Mouse (Mus musculus): ENCODE measurements around the gene Pde4d. TPM values are rescaled to one million over a fixed set of nuclear protein-coding genes. Genes with fewer than 3 reads are reported as not detected.

Pde4d gene
- polyA plus RNA-seq, 1 experiment from 2014 or later, result 9.8 TPM

- H3K4me1 ChIP-seq, result peaks cover 8% of the 10 kb centered on the region; the same call in 1 of the 2 replicates
- WGBS, result 89% methylated on average over 10 of the region's 10 CpGs
- no peak overlapping the region for H3K4me3 ChIP-seq
- H3K36me3 ChIP-seq (replicated peaks), result no peaks in the 10 kb centered on the region
- DNase-seq (ENCODE audit: extremely low spot score, low spot score), result no peak
- H3K9me3 ChIP-seq, result no peaks in the 10 kb centered on the region; the same call in 1 of the 2 replicates
- H3K27ac ChIP-seq, result no peak overlapping the region
- no peaks in the 10 kb centered on the region for H3K27me3 ChIP-seq (ENCODE audit: poor library complexity, severe bottlenecking)
Measured at GRCm38 (mm10) chr13:109274869-109275268, 825.1 kb downstream of the Pde4d start.

GRCm38 (mm10) chr13:109277792-109278191 is 828.0 kb downstream of the Pde4d start:
- no peak overlapping the region for H3K27ac ChIP-seq
- no peaks in the 10 kb centered on the region; the same call in 1 of the 2 replicates for H3K9me3 ChIP-seq
- H3K4me1 ChIP-seq, result peaks cover 8% of the 10 kb centered on the region; the same call in 1 of the 2 replicates
- 68% methylated on average over 7 of the region's 7 CpGs for WGBS
- H3K4me3 ChIP-seq, result no peak overlapping the region
- no peaks in the 10 kb centered on the region for H3K27me3 ChIP-seq (ENCODE audit: poor library complexity, severe bottlenecking)
- no peaks in the 10 kb centered on the region for H3K36me3 ChIP-seq (replicated peaks)
- no peak for DNase-seq (ENCODE audit: extremely low spot score, low spot score)

DNA sequence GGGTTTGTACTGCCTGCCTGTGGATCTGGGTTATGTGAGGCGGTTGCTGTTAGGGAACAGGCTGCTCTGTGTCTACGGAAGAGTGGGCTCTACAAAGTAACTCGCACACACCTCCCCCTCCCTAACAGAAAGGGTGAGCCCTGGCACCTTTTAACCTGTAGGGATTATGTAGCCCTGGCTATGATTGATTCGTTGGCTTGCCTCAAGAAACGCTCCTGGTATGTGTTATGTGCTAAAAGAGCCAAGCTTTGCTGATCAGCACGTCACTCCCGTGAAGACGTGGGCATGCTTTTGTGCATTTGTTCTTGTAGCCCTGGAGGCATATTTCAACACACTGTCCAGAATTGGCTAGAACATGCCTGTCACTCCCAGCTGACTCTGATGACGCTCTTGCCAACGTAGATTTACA is 828.8 kb downstream of the Pde4d start:
- H3K4me1 ChIP-seq, result peaks cover 8% of the 10 kb centered on the region; the same call in 1 of the 2 replicates
- DNase-seq (ENCODE audit: extremely low spot score, low spot score), result no peak

GRCm38 (mm10) chr13:109279211-109279610 is 829.5 kb downstream of the Pde4d start:
- H3K36me3 ChIP-seq (replicated peaks), result no peaks in the 10 kb centered on the region
- H3K9me3 ChIP-seq, result no peaks in the 10 kb centered on the region; the same call in 1 of the 2 replicates
- peaks cover 8% of the 10 kb centered on the region; the same call in 1 of the 2 replicates for H3K4me1 ChIP-seq
- H3K27ac ChIP-seq, result no peak overlapping the region
- no peak for DNase-seq (ENCODE audit: extremely low spot score, low spot score)
- H3K27me3 ChIP-seq (ENCODE audit: poor library complexity, severe bottlenecking), result no peaks in the 10 kb centered on the region
- H3K4me3 ChIP-seq, result no peak overlapping the region
- WGBS, result 93% methylated on average over 6 of the region's 6 CpGs

More for the DNA sequence above, 828.8 kb downstream of the Pde4d start:
- WGBS, result 72% methylated on average over 10 of the region's 10 CpGs
- H3K36me3 ChIP-seq (replicated peaks), result no peaks in the 10 kb centered on the region
- H3K27ac ChIP-seq, result no peak overlapping the region
- no peak overlapping the region for H3K4me3 ChIP-seq
- H3K9me3 ChIP-seq, result no peaks in the 10 kb centered on the region; the same call in 1 of the 2 replicates
- H3K27me3 ChIP-seq (ENCODE audit: poor library complexity, severe bottlenecking), result no peaks in the 10 kb centered on the region

DNA sequence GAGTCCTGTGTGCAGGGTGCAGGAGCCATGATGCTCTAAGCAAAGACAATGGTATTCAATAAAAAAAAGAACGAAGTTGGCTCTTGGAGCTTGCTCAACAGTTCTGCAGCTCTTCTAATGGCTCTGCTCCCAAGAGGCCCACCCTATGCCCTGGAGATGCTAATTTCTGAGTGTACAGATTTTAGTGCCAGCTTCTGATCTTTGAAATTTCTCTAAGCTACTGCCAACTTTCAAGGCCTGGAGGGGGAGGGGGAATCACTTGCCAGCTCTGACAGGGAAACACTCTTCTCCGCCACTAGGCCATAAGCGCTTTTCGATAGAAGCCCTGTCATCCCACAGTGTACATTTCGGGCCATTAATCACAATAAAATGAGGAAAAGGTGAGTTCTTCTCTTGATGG is 830.7 kb downstream of the Pde4d start:
- Histone ChIP-seq H3K4me3 (no peak overlapping the region), H3K9me3 (no peaks in the 10 kb centered on the region), H3K36me3 (replicated peaks) (no peaks in the 10 kb centered on the region), H3K27ac (no peak overlapping the region), H3K4me1 (peaks cover 8% of the 10 kb centered on the region; the same call in 1 of the 2 replicates), H3K27me3 (ENCODE audit: poor library complexity, severe bottlenecking) (no peaks in the 10 kb centered on the region)
- no peak for DNase-seq (ENCODE audit: extremely low spot score, low spot score)
- 95% methylated on average over 5 of the region's 5 CpGs for WGBS

- H3K36me3 ChIP-seq (replicated peaks), result no peaks in the 10 kb centered on the region
- H3K4me1 ChIP-seq, result no peaks in the 10 kb centered on the region
- H3K9me3 ChIP-seq, result no peaks in the 10 kb centered on the region
- DNase-seq (ENCODE audit: extremely low spot score, low spot score), result no peak
- H3K27me3 ChIP-seq (ENCODE audit: poor library complexity, severe bottlenecking), result no peaks in the 10 kb centered on the region
- H3K4me3 ChIP-seq, result no peak overlapping the region
- 93% methylated on average over 6 of the region's 6 CpGs for WGBS
- no peak overlapping the region for H3K27ac ChIP-seq
Measured at GRCm38 (mm10) chr13:109287465-109287864, 837.7 kb downstream of the Pde4d start.

GRCm38 (mm10) chr13:109290922-109291321 is 841.2 kb downstream of the Pde4d start:
- Histone ChIP-seq H3K4me3 (no peak overlapping the region), H3K4me1 (peaks cover 6% of the 10 kb centered on the region), H3K9me3 (no peaks in the 10 kb centered on the region), H3K36me3 (replicated peaks) (no peaks in the 10 kb centered on the region), H3K27me3 (ENCODE audit: poor library complexity, severe bottlenecking) (no peaks in the 10 kb centered on the region), H3K27ac (no peak overlapping the region)
- WGBS, result 71% methylated on average over 4 of the region's 4 CpGs
- DNase-seq (ENCODE audit: extremely low spot score, low spot score), result no peak

GRCm38 (mm10) chr13:109293011-109293410 is 843.3 kb downstream of the Pde4d start:
- no peak for DNase-seq (ENCODE audit: extremely low spot score, low spot score)
- Histone ChIP-seq H3K27me3 (ENCODE audit: poor library complexity, severe bottlenecking) (no peaks in the 10 kb centered on the region), H3K36me3 (replicated peaks) (no peaks in the 10 kb centered on the region), H3K27ac (no peak overlapping the region), H3K9me3 (no peaks in the 10 kb centered on the region), H3K4me1 (peaks cover 19% of the 10 kb centered on the region), H3K4me3 (no peak overlapping the region)

DNA sequence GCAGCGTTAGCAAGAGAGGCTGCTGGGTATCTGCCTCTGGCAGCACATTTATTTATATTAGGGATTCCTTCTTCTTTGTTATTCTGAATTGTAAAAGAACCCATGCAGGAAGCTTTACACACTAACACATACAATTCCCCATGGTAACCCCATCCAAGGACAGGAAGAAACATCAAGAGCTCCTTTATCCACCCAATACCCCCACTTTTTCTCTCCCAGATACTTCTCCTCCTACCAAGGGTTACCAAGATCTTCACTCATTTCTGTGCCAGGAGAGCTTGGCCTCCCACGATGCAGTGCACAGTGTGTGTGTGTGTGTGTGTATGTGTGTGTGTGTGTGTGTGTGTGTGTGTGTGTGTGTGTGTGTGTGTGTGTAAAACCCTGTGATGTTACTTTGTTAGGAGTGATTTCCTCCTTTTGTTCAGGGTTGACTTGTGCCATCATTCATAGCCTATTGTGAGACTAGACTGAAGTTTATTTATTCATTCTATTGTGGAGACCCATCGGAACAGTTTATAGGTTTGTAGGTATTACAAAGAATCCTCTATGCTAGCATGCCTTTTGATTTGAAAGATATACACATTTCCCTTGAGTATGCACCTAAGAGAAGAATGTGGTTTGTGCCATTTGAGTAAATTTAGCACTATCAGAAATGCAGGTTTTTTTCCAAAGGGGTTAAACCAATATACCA is 846.7 kb downstream of the Pde4d start:
- DNase-seq (ENCODE audit: extremely low spot score, low spot score), result no peak

GRCm38 (mm10) chr13:109298852-109299251 is 849.1 kb downstream of the Pde4d start:
- 89% methylated on average over 7 of the region's 7 CpGs for WGBS
- H3K4me3 ChIP-seq, result no peak overlapping the region
- no peaks in the 10 kb centered on the region for H3K27me3 ChIP-seq (ENCODE audit: poor library complexity, severe bottlenecking)
- H3K4me1 ChIP-seq, result peaks cover 19% of the 10 kb centered on the region
- no peak for DNase-seq (ENCODE audit: extremely low spot score, low spot score)
- H3K27ac ChIP-seq, result no peak overlapping the region
- H3K9me3 ChIP-seq, result no peaks in the 10 kb centered on the region
- H3K36me3 ChIP-seq (replicated peaks), result no peaks in the 10 kb centered on the region

More for the DNA sequence above, 846.7 kb downstream of the Pde4d start:
- Histone ChIP-seq H3K9me3 (no peaks in the 10 kb centered on the region), H3K27ac (0 out of 2 replicates have a peak overlapping the region, but pooled peaks have one; percentile 8), H3K27me3 (ENCODE audit: poor library complexity, severe bottlenecking) (no peaks in the 10 kb centered on the region), H3K4me3 (no peak overlapping the region), H3K36me3 (replicated peaks) (no peaks in the 10 kb centered on the region), H3K4me1 (peaks cover 19% of the 10 kb centered on the region)
- WGBS, result 72% methylated on average over 3 of the region's 3 CpGs

DNA sequence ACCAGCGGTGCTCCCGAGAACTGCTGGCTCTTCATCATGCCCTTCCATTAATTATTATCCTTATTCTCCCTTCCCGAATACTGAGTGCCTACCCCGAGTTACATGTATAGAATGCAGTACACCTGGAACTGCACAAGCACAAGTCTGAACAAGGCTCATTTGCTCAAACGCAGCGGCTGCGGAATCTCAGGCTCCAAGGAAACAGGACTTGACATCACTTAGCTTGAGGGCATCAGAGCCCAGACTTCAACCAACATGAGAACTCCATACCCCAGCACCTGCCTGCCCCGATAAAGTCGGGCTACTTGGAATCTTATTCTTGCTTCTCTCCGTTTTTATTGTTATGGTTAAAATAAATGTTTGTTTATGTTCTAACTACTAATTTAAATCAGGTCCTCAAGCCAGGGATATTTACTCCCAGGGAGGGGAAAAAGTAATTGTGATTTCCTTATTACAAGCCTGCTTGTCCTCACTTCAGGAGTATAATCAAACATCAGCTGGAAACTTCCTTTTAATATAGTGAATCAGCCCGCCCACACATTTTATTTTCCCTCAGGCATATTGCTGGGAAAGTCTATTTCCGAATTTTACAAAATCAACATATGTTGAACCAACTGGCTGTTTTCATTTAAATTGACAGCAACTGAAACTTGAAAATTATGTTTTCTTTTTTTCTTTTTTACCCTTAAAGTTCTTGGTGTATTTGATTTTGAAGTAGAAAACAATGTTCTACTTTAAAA is 849.9 kb downstream of the Pde4d start:
- peaks cover 17% of the 10 kb centered on the region for H3K4me1 ChIP-seq
- H3K4me3 ChIP-seq, result no peak overlapping the region
- no peaks in the 10 kb centered on the region for H3K27me3 ChIP-seq (ENCODE audit: poor library complexity, severe bottlenecking)
- WGBS, result 89% methylated on average over 12 of the region's 12 CpGs
- no peaks in the 10 kb centered on the region for H3K36me3 ChIP-seq (replicated peaks)
- DNase-seq (ENCODE audit: extremely low spot score, low spot score), result no peak
- H3K27ac ChIP-seq, result no peak overlapping the region
- no peaks in the 10 kb centered on the region for H3K9me3 ChIP-seq

GRCm38 (mm10) chr13:109312542-109312941 is 862.8 kb downstream of the Pde4d start:
- Histone ChIP-seq H3K27me3 (ENCODE audit: poor library complexity, severe bottlenecking) (no peaks in the 10 kb centered on the region), H3K4me3 (no peak overlapping the region), H3K36me3 (replicated peaks) (no peaks in the 10 kb centered on the region), H3K4me1 (no peaks in the 10 kb centered on the region), H3K9me3 (no peaks in the 10 kb centered on the region), H3K27ac (no peak overlapping the region)
- no peak for DNase-seq (ENCODE audit: extremely low spot score, low spot score)
- 82% methylated on average over 7 of the region's 7 CpGs for WGBS

DNA sequence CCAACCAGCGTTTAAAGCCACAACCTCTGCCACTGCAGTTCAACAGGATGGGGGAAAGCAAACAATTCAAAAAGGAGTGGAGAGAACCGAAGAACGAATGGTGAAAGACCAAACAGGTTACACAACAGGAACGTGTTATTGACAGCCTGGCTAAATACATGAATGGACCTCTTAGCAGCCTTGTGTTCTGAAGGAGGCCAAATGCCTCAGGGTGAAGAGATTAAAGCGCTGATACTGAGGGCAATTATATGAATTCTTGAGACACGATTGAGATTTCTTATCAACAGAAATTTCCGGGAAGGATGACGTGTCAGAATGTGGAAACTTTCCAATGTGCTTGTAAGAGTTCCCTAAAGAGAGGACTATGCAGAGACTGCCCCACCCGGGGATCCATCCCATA is 865.9 kb downstream of the Pde4d start:
- Histone ChIP-seq H3K4me3 (no peak overlapping the region), H3K27ac (no peak overlapping the region), H3K9me3 (no peaks in the 10 kb centered on the region), H3K36me3 (replicated peaks) (no peaks in the 10 kb centered on the region), H3K4me1 (peaks cover 8% of the 10 kb centered on the region; the same call in 1 of the 2 replicates), H3K27me3 (ENCODE audit: poor library complexity, severe bottlenecking) (no peaks in the 10 kb centered on the region)
- DNase-seq (ENCODE audit: extremely low spot score, low spot score), result no peak
- 84% methylated on average over 9 of the region's 9 CpGs for WGBS

Measured in forebrain, embryonic 10.5 days (tissue).